Mouse (Mus musculus) megakaryocyte-erythroid progenitor cell, adult 5 weeks (primary cell): ENCODE data around the gene Gm20897. TPM values are rescaled to one million over a fixed set of nuclear protein-coding genes. Genes with fewer than 3 reads are reported as not detected.

Source experiments
- polyA plus RNA-seq: library from polyadenylated mRNA; stranded (reverse); fragments of >175 nt; gene quantifications from 2 replicates; pipeline ENCODE4 v1.2.3, GENCODE M21; 2012

Gm20897 gene
- not detected in 2 replicates for polyA plus RNA-seq

DNA sequence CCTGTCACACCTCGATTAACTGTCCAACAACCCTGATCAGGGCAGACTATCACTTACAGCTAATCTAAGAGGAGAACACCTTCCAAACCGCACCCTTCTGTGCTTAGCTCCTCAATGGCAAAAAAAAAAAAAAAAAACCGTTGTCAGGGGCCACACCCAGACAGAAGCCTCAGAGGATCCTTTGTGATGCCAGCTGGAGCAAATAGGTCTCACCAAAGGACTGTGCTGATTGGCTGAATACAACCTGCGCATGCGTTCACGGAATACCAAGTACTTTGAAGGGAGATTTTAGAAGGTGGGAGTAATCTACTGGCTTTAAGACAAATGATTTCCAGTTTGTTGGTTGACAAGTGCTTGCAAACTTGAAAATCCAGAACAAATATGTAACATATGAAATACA, at the start of gene Gm20897:
Gene Gm20897, minus strand, starts transcription at position 101 of the 400 bp plus-strand sequence.

Other genes with a start within 250 kb of the Gm20897 start
- not detected in 2 replicates for gene Gm21732, start 73.5 kb upstream of the Gm20897 start, polyA plus RNA-seq